Comparison of ENCODE assay signal across 22 mouse cellular contexts in genomic region chr11:45262198-45262597, GRCm38 (mm10).
A peak's percentile ranks its signal among the peaks of the same experiment; 100 is the strongest.
DNase-seq lines count a peak whose midpoint lies in the region; ATAC-seq lines count a peak whose summit lies in the region.
"Had no signal": no experiment of that assay in that cellular context is flagged by ENCODE, and none has a peak within 500 bp of the region (broad histone marks: within the 10 kb centered on the region; RNA-seq: fewer than 3 reads in every experiment).

No protein-coding gene starts in this region.

- ATAC-seq in embryonic facial prominence, embryonic 14.5 days (ENCODE audit: low read depth), result no peak
- ATAC-seq in limb, embryonic 13.5 days (ENCODE audit: low FRiP score, low read depth), result no peak
- ATAC-seq in limb, embryonic 15.5 days (ENCODE audit: insufficient number of reproducible peaks, low FRiP score, low TSS enrichment, low read depth), result no peak
- ATAC-seq: CD4-positive, CD25-positive, alpha-beta regulatory T cell, adult 4 months; forebrain, embryonic 13.5 days; forebrain, embryonic 16.5 days; intestine, postnatal 0 days had no signal

- H3K4me2 ChIP-seq in embryonic facial prominence, embryonic 14.5 days (ENCODE audit: low read depth, low read length), result no peak overlapping the region
- no peak overlapping the region for H3K4me2 ChIP-seq in limb, embryonic 13.5 days (replicated peaks)
- H3K4me2 ChIP-seq in limb, embryonic 15.5 days, result no peak overlapping the region
- H3K4me2 ChIP-seq: embryonic facial prominence, embryonic 12.5 days; forebrain, embryonic 13.5 days; heart, embryonic 11.5 days; hindbrain, embryonic 12.5 days; hindbrain, embryonic 15.5 days had no signal

- 64% methylated on average over 7 of the region's 7 CpGs for WGBS in embryonic facial prominence, embryonic 14.5 days
- WGBS in embryonic facial prominence, embryonic 10.5 days, result 88% methylated on average over 7 of the region's 7 CpGs
- WGBS in limb, embryonic 13.5 days, result 54% methylated on average over 7 of the region's 7 CpGs
- 51% methylated on average over 7 of the region's 7 CpGs for WGBS in limb, embryonic 15.5 days

- 0 out of 2 replicates have a peak, but pooled peaks cover 8% of the 10 kb centered on the region for H3K4me1 ChIP-seq in embryonic facial prominence, embryonic 14.5 days (ENCODE audit: control insufficient read depth, insufficient read depth, low read length)
- no peaks in the 10 kb centered on the region; the same call in 1 of the 2 replicates for H3K4me1 ChIP-seq in embryonic facial prominence, embryonic 10.5 days
- peaks cover 35% of the 10 kb centered on the region for H3K4me1 ChIP-seq in limb, embryonic 13.5 days
- H3K4me1 ChIP-seq in limb, embryonic 15.5 days, result peaks cover 21% of the 10 kb centered on the region
- H3K4me1 ChIP-seq: embryonic facial prominence, embryonic 12.5 days; forebrain, embryonic 13.5 days; hindbrain, embryonic 12.5 days; hindbrain, embryonic 15.5 days had no signal

- no peak overlapping the region for H3K4me3 ChIP-seq in embryonic facial prominence, embryonic 14.5 days (ENCODE audit: low read depth, low read length)
- H3K4me3 ChIP-seq in embryonic facial prominence, embryonic 10.5 days, result no peak overlapping the region
- no peak overlapping the region for H3K4me3 ChIP-seq in limb, embryonic 13.5 days
- no peak overlapping the region for H3K4me3 ChIP-seq in limb, embryonic 15.5 days
- H3K4me3 ChIP-seq: embryonic facial prominence, embryonic 12.5 days; forebrain, embryonic 10.5 days; forebrain, embryonic 13.5 days; hindbrain, embryonic 12.5 days; hindbrain, embryonic 15.5 days had no signal

- H3K36me3 ChIP-seq in embryonic facial prominence, embryonic 14.5 days (ENCODE audit: control insufficient read depth, insufficient read depth, low read length), result no peaks in the 10 kb centered on the region
- no peaks in the 10 kb centered on the region for H3K36me3 ChIP-seq in embryonic facial prominence, embryonic 10.5 days (replicated peaks)
- H3K36me3 ChIP-seq in limb, embryonic 13.5 days, result no peaks in the 10 kb centered on the region
- H3K36me3 ChIP-seq in limb, embryonic 15.5 days, result no peaks in the 10 kb centered on the region
- H3K36me3 ChIP-seq: embryonic facial prominence, embryonic 12.5 days; forebrain, embryonic 10.5 days; hindbrain, embryonic 12.5 days; hindbrain, embryonic 15.5 days had no signal

- peak; percentile 62 for DNase-seq in embryonic facial prominence, embryonic 14.5 days (ENCODE audit: low spot score)
- DNase-seq in embryonic facial prominence, embryonic 10.5 days (ENCODE audit: low spot score), result no peak
- peak; percentile 13 for DNase-seq in gastrocnemius, postnatal 25 days
- no peak for DNase-seq in gastrocnemius, postnatal 10 days
- no peak for DNase-seq in urinary bladder, postnatal 25 days (ENCODE audit: low spot score)
- DNase-seq in frontal cortex, postnatal 25 days (ENCODE audit: low spot score in 2 of 2), result no peak
- DNase-seq: adrenal gland, adult 2 months; adrenal gland, postnatal 14 days; cerebellum, adult 18-20 months; cerebellum, adult 9-11 months; heart, adult 11 months had no signal

- no peak overlapping the region for H3K27ac ChIP-seq in embryonic facial prominence, embryonic 14.5 days (replicated peaks; ENCODE audit: low read depth, low read length)
- H3K27ac ChIP-seq in embryonic facial prominence, embryonic 10.5 days (replicated peaks), result no peak overlapping the region
- peak overlapping the region; percentile 52; the same call in 1 of the 2 replicates for H3K27ac ChIP-seq in limb, embryonic 13.5 days
- H3K27ac ChIP-seq in limb, embryonic 15.5 days, result peak overlapping the region; percentile 70
- H3K27ac ChIP-seq: embryonic facial prominence, embryonic 12.5 days; forebrain, embryonic 10.5 days; forebrain, embryonic 13.5 days; hindbrain, embryonic 12.5 days; hindbrain, embryonic 15.5 days had no signal

- no peaks in the 10 kb centered on the region for H3K9me3 ChIP-seq in embryonic facial prominence, embryonic 14.5 days (ENCODE audit: control insufficient read depth, low read length)
- H3K9me3 ChIP-seq in embryonic facial prominence, embryonic 10.5 days, result no peaks in the 10 kb centered on the region
- H3K9me3 ChIP-seq in limb, embryonic 13.5 days, result no peaks in the 10 kb centered on the region
- no peaks in the 10 kb centered on the region for H3K9me3 ChIP-seq in limb, embryonic 15.5 days
- H3K9me3 ChIP-seq: embryonic facial prominence, embryonic 12.5 days; forebrain, embryonic 10.5 days; forebrain, embryonic 13.5 days; hindbrain, embryonic 12.5 days; hindbrain, embryonic 15.5 days had no signal

- no peak overlapping the region for H3K9ac ChIP-seq in embryonic facial prominence, embryonic 14.5 days (ENCODE audit: low read depth, low read length)
- no peak overlapping the region for H3K9ac ChIP-seq in limb, embryonic 13.5 days
- no peak overlapping the region for H3K9ac ChIP-seq in limb, embryonic 15.5 days
- H3K9ac ChIP-seq: embryonic facial prominence, embryonic 12.5 days; forebrain, embryonic 13.5 days; hindbrain, embryonic 12.5 days; hindbrain, embryonic 15.5 days had no signal

- H3K27me3 ChIP-seq in embryonic facial prominence, embryonic 14.5 days (replicated peaks; ENCODE audit: control insufficient read depth, insufficient read depth, low read length), result no peaks in the 10 kb centered on the region
- no peaks in the 10 kb centered on the region for H3K27me3 ChIP-seq in embryonic facial prominence, embryonic 10.5 days (replicated peaks; ENCODE audit: low read depth, poor library complexity, severe bottlenecking)
- no peaks in the 10 kb centered on the region for H3K27me3 ChIP-seq in limb, embryonic 13.5 days
- no peaks in the 10 kb centered on the region for H3K27me3 ChIP-seq in limb, embryonic 15.5 days
- H3K27me3 ChIP-seq: embryonic facial prominence, embryonic 12.5 days; forebrain, embryonic 13.5 days; hindbrain, embryonic 12.5 days; hindbrain, embryonic 15.5 days had no signal

Comparison
In these comparisons a context has a peak if more than half of its experiments do, and no peak if none do; other contexts are left out.
1. DNase-seq: peak in embryonic facial prominence, embryonic 14.5 days (single experiment) and gastrocnemius, postnatal 25 days (single experiment); none in embryonic facial prominence, embryonic 10.5 days (single experiment), gastrocnemius, postnatal 10 days (single experiment), urinary bladder, postnatal 25 days (single experiment) and frontal cortex, postnatal 25 days (0 of 2).
2. H3K27ac ChIP-seq: peak in limb, embryonic 13.5 days (single experiment) and limb, embryonic 15.5 days (single experiment); none in embryonic facial prominence, embryonic 14.5 days (single experiment) and embryonic facial prominence, embryonic 10.5 days (single experiment).